Mouse (Mus musculus) midbrain, embryonic 10.5 days (tissue): ENCODE measurements around the gene Tspan9. TPM values are rescaled to one million over a fixed set of nuclear protein-coding genes. Genes with fewer than 3 reads are reported as not detected.

ENCODE experiments used
- DNase-seq: peaks from one replicate; pipeline ENCODE4 v3.0.0-alpha.2; 2017; ENCODE audit warnings: low spot score
- H3K27ac ChIP-seq: fragments of 300-500 bp; sonication (generic); replicated peaks from 2 replicates; pipeline ENCODE4 v1.5.1; 2016; ENCODE audit warnings: mild to moderate bottlenecking
- H3K27me3 ChIP-seq: fragments of 300-500 bp; sonication (generic); 2 replicates; pipeline ENCODE4 v1.6.1; 2016; ENCODE audit warnings: low read depth, mild to moderate bottlenecking; ENCODE audit not compliant: poor library complexity, severe bottlenecking
- H3K36me3 ChIP-seq: fragments of 300-500 bp; sonication (generic); 2 replicates; pipeline ENCODE4 v1.6.1; 2016; ENCODE audit warnings: mild to moderate bottlenecking, moderate library complexity
- H3K4me1 ChIP-seq: fragments of 300-500 bp; sonication (generic); 2 replicates; pipeline ENCODE4 v1.6.1; 2016
- H3K4me3 ChIP-seq: fragments of 300-500 bp; sonication (generic); 2 replicates; pipeline ENCODE4 v1.5.1; 2016; ENCODE audit warnings: mild to moderate bottlenecking, moderate library complexity
- H3K9me3 ChIP-seq: fragments of 300-500 bp; sonication (generic); replicated peaks from 2 replicates; pipeline ENCODE4 v1.6.1; 2016; ENCODE audit warnings: mild to moderate bottlenecking
- WGBS: fragments of 180-500 bp; shearing (Covaris S2); methylation state at CpG from one replicate; pipeline ENCODE4 v1.1.7; 2016; 5-methylcytosine and 5-hydroxymethylcytosine counted together
- polyA plus RNA-seq: library from polyadenylated mRNA; unstranded; fragments of >200 nt; fragmentation: Nextera tagmentation; extraction: Ambion mirVana; gene quantifications from 2 replicates; pipeline ENCODE4 v1.2.1, GENCODE M21; 2016

Tspan9 gene
- polyA plus RNA-seq, 1 experiment from 2014 or later, result 52.6 TPM

DNA sequence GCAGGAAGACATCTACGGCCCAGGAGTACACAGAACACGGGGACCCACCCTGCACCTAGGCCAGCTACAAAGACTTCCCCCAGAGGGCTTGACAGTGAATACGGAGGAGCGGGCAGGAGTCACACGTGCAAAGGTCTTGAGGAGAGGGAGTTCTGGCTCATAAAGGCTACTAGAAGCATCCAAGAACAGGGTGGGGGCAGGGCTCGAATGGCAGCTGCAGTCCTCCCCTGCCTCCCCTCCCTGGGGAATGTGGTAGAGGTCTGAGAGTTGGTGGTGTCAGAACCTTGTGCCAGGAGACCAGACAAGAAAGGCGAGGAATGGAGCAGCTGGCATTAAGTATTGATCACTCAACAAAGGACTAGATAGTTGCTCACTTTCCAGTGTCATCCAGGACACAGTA is 31.6 kb downstream of the Tspan9 start:
- Histone ChIP-seq H3K4me3 (no peak overlapping the region), H3K36me3 (no peaks in the 10 kb centered on the region), H3K9me3 (no peaks in the 10 kb centered on the region), H3K27me3 (no peaks in the 10 kb centered on the region), H3K27ac (peak overlapping the region; percentile 76), H3K4me1 (peaks cover 39% of the 10 kb centered on the region)
- no peak for DNase-seq
- WGBS, result 69% methylated on average over 7 of the region's 7 CpGs

DNA sequence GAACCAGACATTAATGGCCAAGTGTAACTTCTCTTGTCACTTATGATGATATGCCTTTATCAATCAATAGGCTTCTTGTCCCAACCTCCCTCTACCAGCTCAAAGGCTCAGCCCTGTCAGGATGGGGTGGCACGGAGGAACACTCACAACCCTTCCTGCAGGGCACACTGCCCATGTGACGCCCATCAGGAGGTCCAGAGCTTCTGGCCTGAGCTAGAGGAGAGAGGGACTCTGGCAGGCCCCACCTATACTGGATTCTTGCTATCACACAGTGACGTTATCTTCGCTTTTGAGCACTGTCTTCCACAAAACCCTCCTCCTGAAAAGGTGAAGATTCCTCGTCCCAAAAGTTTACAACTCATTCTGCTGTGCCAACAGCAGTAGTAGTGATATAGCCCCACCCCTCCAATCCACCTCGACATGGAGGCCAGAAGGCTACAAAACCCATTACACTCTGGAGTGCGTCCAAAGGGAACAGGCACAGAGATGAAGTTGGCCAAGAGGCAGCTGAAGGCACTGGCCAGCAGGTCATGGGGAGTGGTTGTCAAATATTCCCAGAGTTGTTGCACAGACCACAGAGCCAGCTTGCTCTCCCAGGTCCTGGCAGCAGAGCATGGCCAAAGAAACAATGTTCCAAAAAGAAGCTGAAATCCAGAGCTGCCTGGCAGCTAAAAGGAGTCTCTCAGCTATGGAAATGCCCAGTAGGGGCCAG is 34.9 kb downstream of the Tspan9 start:
- no peaks in the 10 kb centered on the region for H3K9me3 ChIP-seq
- H3K4me1 ChIP-seq, result peaks cover 51% of the 10 kb centered on the region
- no peaks in the 10 kb centered on the region for H3K36me3 ChIP-seq
- H3K27ac ChIP-seq, result no peak overlapping the region
- H3K4me3 ChIP-seq, result no peak overlapping the region
- H3K27me3 ChIP-seq, result no peaks in the 10 kb centered on the region
- DNase-seq, result no peak
- 92% methylated on average over 7 of the region's 7 CpGs for WGBS

GRCm38 (mm10) chr6:128107698-128108097 is 35.7 kb downstream of the Tspan9 start:
- H3K36me3 ChIP-seq, result no peaks in the 10 kb centered on the region
- no peaks in the 10 kb centered on the region for H3K9me3 ChIP-seq
- DNase-seq, result no peak
- H3K4me3 ChIP-seq, result no peak overlapping the region
- peaks cover 49% of the 10 kb centered on the region for H3K4me1 ChIP-seq
- H3K27ac ChIP-seq, result peak overlapping the region; percentile 19; the same call in 1 of the 2 replicates
- no peaks in the 10 kb centered on the region for H3K27me3 ChIP-seq
- 86% methylated on average over 8 of the region's 8 CpGs for WGBS

DNA sequence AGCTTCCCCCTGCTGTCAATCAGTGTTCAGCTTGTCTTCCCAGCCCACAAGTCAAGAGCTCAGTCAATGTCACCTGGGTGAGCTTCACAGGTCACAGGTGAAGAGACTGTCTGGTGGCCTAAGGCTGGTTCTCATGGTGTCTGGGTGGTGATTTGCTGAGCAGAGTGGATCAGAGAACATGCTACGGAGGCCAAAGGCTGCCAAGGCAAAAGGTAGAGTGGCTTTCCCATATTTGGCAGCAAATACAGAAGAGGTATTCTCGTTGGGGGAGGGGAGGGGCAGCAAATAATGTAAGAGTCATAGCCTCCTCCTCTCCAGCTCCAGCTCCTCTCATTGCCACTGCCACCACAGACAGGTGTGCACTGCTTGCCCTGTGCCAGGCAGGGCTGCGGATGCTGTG is 37.2 kb downstream of the Tspan9 start:
- no peaks in the 10 kb centered on the region for H3K27me3 ChIP-seq
- no peak overlapping the region for H3K4me3 ChIP-seq
- peaks cover 44% of the 10 kb centered on the region for H3K4me1 ChIP-seq
- no peaks in the 10 kb centered on the region for H3K9me3 ChIP-seq
- no peaks in the 10 kb centered on the region for H3K36me3 ChIP-seq
- no peak overlapping the region for H3K27ac ChIP-seq
- DNase-seq, result no peak
- WGBS, result 91% methylated on average over 3 of the region's 3 CpGs

DNA sequence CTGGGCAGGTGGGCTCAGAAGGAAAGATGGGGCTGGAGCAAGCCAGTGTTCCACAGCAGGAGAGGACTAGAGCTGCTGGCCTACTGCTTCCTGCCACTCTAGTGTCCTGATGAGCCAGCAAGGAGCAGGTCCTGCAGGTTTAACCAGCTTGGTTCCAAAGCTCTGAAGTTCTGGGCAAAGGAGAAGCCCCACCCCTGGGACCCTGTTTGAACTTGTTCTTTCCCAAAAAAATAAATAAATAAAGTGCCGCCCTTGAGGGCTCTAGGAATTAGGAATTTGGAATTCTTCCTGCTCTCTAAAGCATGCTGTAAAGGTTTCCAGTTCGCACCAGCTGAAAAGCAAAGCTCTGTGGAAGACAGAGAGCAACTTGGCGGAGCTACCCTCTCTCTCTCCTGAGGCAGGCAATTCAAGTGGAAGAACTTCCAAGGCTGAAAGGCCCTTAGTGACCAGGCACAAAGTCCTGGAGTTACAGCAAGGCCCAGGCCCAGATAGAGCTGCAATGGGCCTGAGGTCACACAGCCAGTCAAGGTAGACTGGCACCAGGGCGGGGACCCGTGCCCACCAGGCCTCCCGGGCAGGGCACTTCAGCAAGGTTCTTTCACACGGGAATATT is 38.6 kb downstream of the Tspan9 start:
- no peaks in the 10 kb centered on the region for H3K27me3 ChIP-seq
- H3K4me3 ChIP-seq, result no peak overlapping the region
- no peaks in the 10 kb centered on the region for H3K36me3 ChIP-seq
- no peak overlapping the region; the same call in 1 of the 2 replicates for H3K27ac ChIP-seq
- peaks cover 44% of the 10 kb centered on the region for H3K4me1 ChIP-seq
- H3K9me3 ChIP-seq, result no peaks in the 10 kb centered on the region
- WGBS, result 74% methylated on average over 7 of the region's 7 CpGs
- no peak for DNase-seq

GRCm38 (mm10) chr6:128103874-128104273 is 39.5 kb downstream of the Tspan9 start:
- 87% methylated on average over 5 of the region's 5 CpGs for WGBS
- H3K36me3 ChIP-seq, result no peaks in the 10 kb centered on the region
- DNase-seq, result no peak
- peaks cover 44% of the 10 kb centered on the region for H3K4me1 ChIP-seq
- H3K27me3 ChIP-seq, result no peaks in the 10 kb centered on the region
- H3K4me3 ChIP-seq, result no peak overlapping the region
- no peak overlapping the region for H3K27ac ChIP-seq
- no peaks in the 10 kb centered on the region for H3K9me3 ChIP-seq

DNA sequence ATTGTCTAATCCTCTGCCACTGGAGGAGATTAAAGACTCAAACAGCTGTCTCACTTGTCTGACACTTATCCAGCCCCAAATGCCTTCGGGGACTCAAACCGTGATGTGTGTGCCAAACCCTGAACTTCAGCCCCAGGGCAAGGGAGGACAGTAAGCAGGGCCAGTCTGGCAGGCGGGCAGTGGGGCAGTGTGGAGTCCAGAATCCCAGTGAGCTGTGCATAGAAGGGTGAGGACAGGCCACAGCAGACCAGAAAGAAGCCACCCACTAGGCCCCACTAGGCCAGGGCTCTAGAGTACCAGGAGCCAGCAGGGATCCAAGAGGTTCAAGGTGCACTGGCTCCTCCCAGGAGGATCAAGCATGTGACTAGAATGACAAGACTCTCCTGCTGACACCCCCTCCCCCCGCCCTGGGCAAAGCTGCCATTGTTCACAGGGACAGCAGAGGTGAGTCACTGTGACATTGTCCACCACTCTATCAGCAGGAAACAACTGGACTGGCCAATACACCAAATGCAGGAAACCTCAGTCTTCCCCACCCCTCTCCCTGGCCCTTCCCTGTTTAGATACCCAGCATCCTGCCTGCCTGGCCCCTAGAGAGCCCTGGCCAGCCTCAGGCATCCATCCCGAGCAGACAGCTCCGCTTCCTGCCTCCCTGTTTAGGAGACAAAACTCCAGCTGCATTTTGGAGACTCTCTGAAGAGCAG is 40.9 kb downstream of the Tspan9 start:
- no peak for DNase-seq
- H3K4me1 ChIP-seq, result peaks cover 38% of the 10 kb centered on the region
- H3K27me3 ChIP-seq, result no peaks in the 10 kb centered on the region
- no peaks in the 10 kb centered on the region for H3K36me3 ChIP-seq
- 59% methylated on average over 6 of the region's 6 CpGs for WGBS
- no peaks in the 10 kb centered on the region for H3K9me3 ChIP-seq
- H3K4me3 ChIP-seq, result no peak overlapping the region
- peak overlapping the region; percentile 57 for H3K27ac ChIP-seq

- WGBS, result 79% methylated on average over 5 of the region's 5 CpGs
- no peak for DNase-seq
- H3K4me3 ChIP-seq, result no peak overlapping the region
- H3K27me3 ChIP-seq, result no peaks in the 10 kb centered on the region
- H3K27ac ChIP-seq, result no peak overlapping the region
- no peaks in the 10 kb centered on the region for H3K36me3 ChIP-seq
- H3K9me3 ChIP-seq, result no peaks in the 10 kb centered on the region
- H3K4me1 ChIP-seq, result peaks cover 19% of the 10 kb centered on the region
These were observed 43.5 kb downstream of the Tspan9 start for GRCm38 (mm10) chr6:128099871-128100270.

GRCm38 (mm10) chr6:128099190-128099589 is 44.2 kb downstream of the Tspan9 start:
- no peak overlapping the region for H3K4me3 ChIP-seq
- H3K9me3 ChIP-seq, result no peaks in the 10 kb centered on the region
- DNase-seq, result no peak
- H3K36me3 ChIP-seq, result no peaks in the 10 kb centered on the region
- no peak overlapping the region for H3K27ac ChIP-seq
- WGBS, result 90% methylated on average over 9 of the region's 9 CpGs
- H3K27me3 ChIP-seq, result no peaks in the 10 kb centered on the region
- H3K4me1 ChIP-seq, result peaks cover 15% of the 10 kb centered on the region

GRCm38 (mm10) chr6:128096521-128096920 is 46.9 kb downstream of the Tspan9 start:
- H3K4me3 ChIP-seq, result no peak overlapping the region
- peaks cover 12% of the 10 kb centered on the region for H3K4me1 ChIP-seq
- no peak for DNase-seq
- H3K27ac ChIP-seq, result no peak overlapping the region
- 90% methylated on average over 7 of the region's 7 CpGs for WGBS
- H3K27me3 ChIP-seq, result no peaks in the 10 kb centered on the region
- H3K36me3 ChIP-seq, result no peaks in the 10 kb centered on the region
- H3K9me3 ChIP-seq, result no peaks in the 10 kb centered on the region

GRCm38 (mm10) chr6:128095906-128096305 is 47.5 kb downstream of the Tspan9 start:
- peaks cover 18% of the 10 kb centered on the region for H3K4me1 ChIP-seq
- no peaks in the 10 kb centered on the region for H3K36me3 ChIP-seq
- no peak overlapping the region for H3K27ac ChIP-seq
- no peak for DNase-seq
- H3K9me3 ChIP-seq, result no peaks in the 10 kb centered on the region
- no peak overlapping the region for H3K4me3 ChIP-seq
- no peaks in the 10 kb centered on the region for H3K27me3 ChIP-seq
- WGBS, result 84% methylated on average over 8 of the region's 8 CpGs

DNA sequence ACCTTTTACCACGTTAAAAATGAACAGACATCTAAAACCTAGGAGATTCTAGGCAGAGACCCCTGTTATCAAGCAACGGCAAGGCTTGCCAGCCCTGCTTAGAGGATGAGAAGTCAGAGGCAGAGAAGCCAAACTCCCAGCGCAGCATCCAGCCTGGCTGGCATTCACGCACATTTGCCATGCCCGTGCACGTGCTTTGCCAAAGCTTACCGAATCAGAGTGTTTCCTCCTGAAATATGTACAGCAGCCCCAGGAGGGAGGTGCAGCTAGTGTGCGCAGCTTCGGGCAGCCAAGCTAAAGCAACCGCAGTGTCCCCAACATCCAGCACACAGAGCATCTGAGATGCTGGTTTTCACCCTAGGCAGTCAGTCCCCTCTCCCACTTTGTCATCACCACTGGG is 48.3 kb downstream of the Tspan9 start:
- WGBS, result 92% methylated on average over 10 of the region's 10 CpGs
- Histone ChIP-seq H3K27me3 (no peaks in the 10 kb centered on the region), H3K4me1 (peaks cover 26% of the 10 kb centered on the region), H3K36me3 (no peaks in the 10 kb centered on the region), H3K4me3 (no peak overlapping the region), H3K27ac (no peak overlapping the region), H3K9me3 (no peaks in the 10 kb centered on the region)
- no peak for DNase-seq
